Mouse (Mus musculus): ENCODE measurements around the gene Naa35. TPM values are rescaled to one million over a fixed set of nuclear protein-coding genes. Genes with fewer than 3 reads are reported as not detected.
"Not testable (repeated sequence)": the region's sequence is repeated elsewhere in the genome, so short reads cannot be mapped to it uniquely, and the experiment has no call there.

Gene Naa35
- total RNA-seq, 1 experiment from 2014 or later, result 78.1 TPM

DNA sequence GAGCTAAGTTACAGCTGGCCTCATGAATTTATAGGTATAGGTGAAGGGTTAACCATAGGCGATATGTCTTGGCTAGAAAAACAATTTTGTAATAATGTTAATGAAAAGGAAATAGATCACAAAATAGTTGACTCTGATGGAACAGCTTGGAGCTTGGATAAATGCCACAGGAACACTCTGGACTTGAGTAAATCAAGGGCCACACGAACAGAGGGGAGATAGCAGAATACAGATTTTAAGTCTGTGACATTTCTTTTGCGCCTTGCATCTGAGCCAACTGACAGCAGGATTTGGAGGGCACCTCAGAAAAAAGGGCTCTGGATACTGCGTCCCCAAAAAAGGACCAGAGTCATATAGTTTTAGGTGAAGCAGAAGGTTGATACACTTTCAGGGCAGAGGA is 20.6 kb upstream of the Naa35 start:
- no peak for ATAC-seq (replicated peaks in 1 of 2; ENCODE audit: insufficient read depth in 1 of 2, low FRiP score in 2 of 2, low TSS enrichment in 1 of 2, low read depth in 1 of 2, poor library complexity in 2 of 2, severe bottlenecking in 2 of 2)

GRCm38 (mm10) chr13:59564923-59565322 is 20.1 kb upstream of the Naa35 start:
- no peak for ATAC-seq (replicated peaks in 1 of 2; ENCODE audit: insufficient read depth in 1 of 2, low FRiP score in 2 of 2, low TSS enrichment in 1 of 2, low read depth in 1 of 2, poor library complexity in 2 of 2, severe bottlenecking in 2 of 2)

DNA sequence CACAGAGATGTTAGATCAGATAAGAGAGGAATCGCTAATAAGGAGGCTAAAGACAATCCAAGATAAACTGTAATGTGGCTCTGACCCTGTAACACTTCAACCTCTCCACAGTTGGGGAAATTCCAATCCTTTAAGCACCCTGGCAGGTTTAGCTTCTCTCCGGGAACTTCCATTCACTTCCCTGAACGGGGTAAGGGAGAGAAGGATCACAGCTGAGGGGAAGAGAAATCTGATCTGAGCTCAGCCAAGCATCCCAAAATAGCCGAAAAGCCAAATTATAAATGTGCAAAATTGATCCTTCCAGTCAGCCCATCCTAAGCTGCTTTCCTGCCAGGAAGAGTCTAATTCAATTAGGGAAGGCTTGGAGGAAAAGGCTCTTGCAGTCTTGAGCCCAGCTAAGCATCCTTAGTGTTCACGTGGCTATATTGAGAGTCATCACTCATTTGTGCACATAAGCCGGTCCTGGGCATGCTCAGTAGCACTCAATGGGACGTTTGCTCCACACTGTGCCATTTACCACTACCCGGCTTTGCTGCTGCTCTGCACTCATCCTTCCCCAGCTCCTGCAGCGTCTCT is 19.0 kb upstream of the Naa35 start:
- ATAC-seq (replicated peaks in 1 of 2; ENCODE audit: insufficient read depth in 1 of 2, low FRiP score in 2 of 2, low TSS enrichment in 1 of 2, low read depth in 1 of 2, poor library complexity in 2 of 2, severe bottlenecking in 2 of 2), result no peak

GRCm38 (mm10) chr13:59571107-59571506 is 14.0 kb upstream of the Naa35 start:
- no peak for ATAC-seq (replicated peaks in 1 of 2; ENCODE audit: insufficient read depth in 1 of 2, low FRiP score in 2 of 2, low TSS enrichment in 1 of 2, low read depth in 1 of 2, poor library complexity in 2 of 2, severe bottlenecking in 2 of 2)

DNA sequence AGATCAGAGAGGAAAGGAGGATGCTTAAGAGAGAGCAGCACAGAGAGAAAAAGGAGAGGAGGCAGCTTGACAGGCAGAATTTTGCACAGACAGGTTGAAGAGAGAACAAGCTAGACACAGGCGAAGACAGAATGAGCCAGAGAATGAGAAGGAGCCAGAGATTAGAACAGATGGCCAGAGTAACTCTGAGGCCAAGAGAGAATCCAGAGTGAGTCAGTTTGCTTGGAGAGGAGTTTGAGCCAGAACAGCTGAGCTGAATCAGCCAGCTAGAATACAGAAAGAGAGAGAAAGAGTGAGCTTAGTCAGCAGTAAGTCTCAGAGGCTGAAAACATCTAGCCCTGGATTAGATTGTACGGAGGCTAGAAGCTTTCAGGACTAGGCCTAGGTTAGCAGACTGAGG is 12.5 kb upstream of the Naa35 start:
- no peak for ATAC-seq (replicated peaks in 1 of 2; ENCODE audit: insufficient read depth in 1 of 2, low FRiP score in 2 of 2, low TSS enrichment in 1 of 2, low read depth in 1 of 2, poor library complexity in 2 of 2, severe bottlenecking in 2 of 2)

- no peak for ATAC-seq (replicated peaks in 1 of 2; ENCODE audit: insufficient read depth in 1 of 2, low FRiP score in 2 of 2, low TSS enrichment in 1 of 2, low read depth in 1 of 2, poor library complexity in 2 of 2, severe bottlenecking in 2 of 2)
These were observed 4.1 kb upstream of the Naa35 start for GRCm38 (mm10) chr13:59580954-59581353.

DNA sequence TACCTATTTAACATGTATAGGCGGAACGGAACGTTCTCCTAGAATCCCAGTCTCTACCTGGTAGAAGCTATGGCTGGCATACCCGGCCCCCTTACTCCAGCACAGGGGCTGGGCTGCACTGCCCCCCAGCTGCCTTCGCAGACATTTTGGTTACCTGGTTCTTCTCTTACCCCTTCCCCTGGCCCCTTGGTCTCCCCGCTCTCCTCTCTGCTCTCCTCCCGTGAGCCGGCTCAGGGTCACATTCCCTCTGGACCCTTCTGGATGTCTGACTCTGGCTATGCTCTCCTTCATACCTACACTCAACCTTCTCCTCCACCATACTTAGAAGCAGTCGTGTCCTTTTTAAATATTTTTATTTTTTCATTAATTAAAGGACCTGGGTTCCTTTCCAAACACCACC is 578 bp upstream of the Naa35 start:
- ATAC-seq (replicated peaks in 1 of 2; ENCODE audit: insufficient read depth in 1 of 2, low FRiP score in 2 of 2, low TSS enrichment in 1 of 2, low read depth in 1 of 2, poor library complexity in 2 of 2, severe bottlenecking in 2 of 2), result peak; percentile 19; a peak in 3 of 4 replicates

- no peak for ATAC-seq (replicated peaks in 1 of 2; ENCODE audit: insufficient read depth in 1 of 2, low FRiP score in 2 of 2, low TSS enrichment in 1 of 2, low read depth in 1 of 2, poor library complexity in 2 of 2, severe bottlenecking in 2 of 2)
These were observed 568 bp downstream of the Naa35 start for GRCm38 (mm10) chr13:59585648-59586005.

DNA sequence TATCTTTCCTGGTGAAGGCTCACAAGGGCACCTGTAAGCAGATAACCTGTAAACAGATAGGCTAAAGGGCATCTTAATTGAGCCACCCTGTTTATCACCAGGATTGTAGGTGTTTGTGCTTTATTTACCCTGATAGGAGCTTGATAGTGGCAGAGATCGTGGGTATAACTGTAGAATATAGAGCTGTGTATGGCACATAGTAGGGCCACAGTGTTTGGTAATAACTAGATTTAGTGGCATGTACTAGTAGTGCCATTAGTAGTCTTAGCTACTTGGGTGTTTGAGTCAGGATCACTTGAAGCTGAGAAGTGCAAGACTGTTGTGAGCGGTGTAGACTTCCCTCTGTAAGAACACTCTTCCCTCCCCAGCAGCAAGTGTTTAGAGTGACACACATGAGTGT is 2.1 kb downstream of the Naa35 start:
- ATAC-seq (replicated peaks in 1 of 2; ENCODE audit: insufficient read depth in 1 of 2, low FRiP score in 2 of 2, low TSS enrichment in 1 of 2, low read depth in 1 of 2, poor library complexity in 2 of 2, severe bottlenecking in 2 of 2), result no peak

GRCm38 (mm10) chr13:59589672-59590071 is 4.6 kb downstream of the Naa35 start:
- no peak for ATAC-seq (replicated peaks in 1 of 2; ENCODE audit: insufficient read depth in 1 of 2, low FRiP score in 2 of 2, low TSS enrichment in 1 of 2, low read depth in 1 of 2, poor library complexity in 2 of 2, severe bottlenecking in 2 of 2)

- ATAC-seq (replicated peaks in 1 of 2; ENCODE audit: insufficient read depth in 1 of 2, low FRiP score in 2 of 2, low TSS enrichment in 1 of 2, low read depth in 1 of 2, poor library complexity in 2 of 2, severe bottlenecking in 2 of 2), result no peak
These were observed 5.6 kb downstream of the Naa35 start for GRCm38 (mm10) chr13:59590691-59591090.

DNA sequence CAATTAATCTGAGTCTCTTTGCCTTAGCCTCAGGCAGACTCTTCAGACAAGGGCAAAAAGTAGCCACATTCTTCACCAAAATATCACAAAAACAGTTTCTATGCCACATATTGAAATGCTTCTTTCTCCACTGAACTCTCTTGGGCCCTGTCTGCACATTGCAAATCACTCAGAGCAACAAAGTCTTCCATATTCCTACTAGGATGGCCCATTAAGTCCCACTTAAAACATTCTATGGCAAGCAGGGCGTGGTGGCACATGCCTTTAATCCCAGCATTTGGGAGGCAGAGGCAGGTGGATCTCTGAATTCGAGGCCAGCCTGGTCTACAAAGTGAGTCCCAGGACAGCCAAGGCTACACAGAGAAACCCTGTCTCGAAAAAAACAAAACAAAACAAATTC is 7.0 kb downstream of the Naa35 start:
- not testable (repeated sequence) for ATAC-seq (replicated peaks in 1 of 2; ENCODE audit: insufficient read depth in 1 of 2, low FRiP score in 2 of 2, low TSS enrichment in 1 of 2, low read depth in 1 of 2, poor library complexity in 2 of 2, severe bottlenecking in 2 of 2)

GRCm38 (mm10) chr13:59592630-59593029 is 7.6 kb downstream of the Naa35 start:
- ATAC-seq (replicated peaks in 1 of 2; ENCODE audit: insufficient read depth in 1 of 2, low FRiP score in 2 of 2, low TSS enrichment in 1 of 2, low read depth in 1 of 2, poor library complexity in 2 of 2, severe bottlenecking in 2 of 2), result no peak

- ATAC-seq (replicated peaks in 1 of 2; ENCODE audit: insufficient read depth in 1 of 2, low FRiP score in 2 of 2, low TSS enrichment in 1 of 2, low read depth in 1 of 2, poor library complexity in 2 of 2, severe bottlenecking in 2 of 2), result no peak
These were observed 18.0 kb downstream of the Naa35 start for GRCm38 (mm10) chr13:59603096-59603495.

GRCm38 (mm10) chr13:59604511-59604910 is 19.5 kb downstream of the Naa35 start:
- no peak for ATAC-seq (replicated peaks in 1 of 2; ENCODE audit: insufficient read depth in 1 of 2, low FRiP score in 2 of 2, low TSS enrichment in 1 of 2, low read depth in 1 of 2, poor library complexity in 2 of 2, severe bottlenecking in 2 of 2)

- no peak for ATAC-seq (replicated peaks in 1 of 2; ENCODE audit: insufficient read depth in 1 of 2, low FRiP score in 2 of 2, low TSS enrichment in 1 of 2, low read depth in 1 of 2, poor library complexity in 2 of 2, severe bottlenecking in 2 of 2)
These were observed 20.3 kb downstream of the Naa35 start for GRCm38 (mm10) chr13:59605221-59605922.

DNA sequence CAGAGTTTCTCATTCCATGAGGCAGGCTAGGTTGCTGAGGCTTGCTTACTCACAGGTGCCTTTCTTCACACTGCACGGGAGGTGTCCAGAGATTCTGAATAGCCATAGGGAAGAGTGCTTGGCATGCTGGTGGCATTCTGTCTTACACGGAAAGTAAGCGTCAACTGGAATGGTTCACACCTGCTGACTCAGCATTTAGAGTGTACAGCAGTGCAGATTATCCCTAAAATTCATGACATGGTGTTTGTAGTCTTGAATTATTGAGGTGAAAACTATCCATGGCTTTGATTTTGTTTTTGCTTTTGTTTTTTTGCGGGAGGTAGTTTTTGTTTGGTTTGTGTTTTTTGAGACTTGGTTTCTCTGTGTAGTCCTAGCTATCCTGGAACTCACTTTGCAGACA is 24.8 kb downstream of the Naa35 start:
- ATAC-seq (replicated peaks in 1 of 2; ENCODE audit: insufficient read depth in 1 of 2, low FRiP score in 2 of 2, low TSS enrichment in 1 of 2, low read depth in 1 of 2, poor library complexity in 2 of 2, severe bottlenecking in 2 of 2), result no peak

DNA sequence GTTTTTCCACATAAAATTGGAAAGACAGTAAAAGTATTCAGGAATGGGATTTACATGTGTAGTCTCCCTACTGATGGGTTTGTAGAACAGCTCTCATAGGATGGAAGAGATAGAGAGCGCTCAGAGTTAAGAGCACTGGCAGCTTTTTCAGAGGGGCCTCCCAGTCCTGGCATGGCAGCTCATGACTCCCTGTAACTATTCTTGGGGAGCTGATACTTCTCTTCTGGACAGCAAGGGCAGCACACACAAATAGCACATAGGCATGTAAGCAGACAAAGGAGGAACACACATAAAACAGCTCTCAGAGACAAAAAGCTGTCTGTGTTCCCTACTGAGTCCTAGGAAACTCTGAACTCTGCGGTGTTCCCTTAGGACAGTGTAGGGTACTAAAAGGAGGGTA is 25.4 kb downstream of the Naa35 start:
- no peak for ATAC-seq (replicated peaks in 1 of 2; ENCODE audit: insufficient read depth in 1 of 2, low FRiP score in 2 of 2, low TSS enrichment in 1 of 2, low read depth in 1 of 2, poor library complexity in 2 of 2, severe bottlenecking in 2 of 2)

GRCm38 (mm10) chr13:59613868-59614267 is 28.8 kb downstream of the Naa35 start:
- ATAC-seq (replicated peaks in 1 of 2; ENCODE audit: insufficient read depth in 1 of 2, low FRiP score in 2 of 2, low TSS enrichment in 1 of 2, low read depth in 1 of 2, poor library complexity in 2 of 2, severe bottlenecking in 2 of 2), result no peak

Data from hematopoietic stem cell, adult 5-6 weeks (primary cell).